ENCODE assay signal across 18 mouse cellular contexts in the genomic region with DNA sequence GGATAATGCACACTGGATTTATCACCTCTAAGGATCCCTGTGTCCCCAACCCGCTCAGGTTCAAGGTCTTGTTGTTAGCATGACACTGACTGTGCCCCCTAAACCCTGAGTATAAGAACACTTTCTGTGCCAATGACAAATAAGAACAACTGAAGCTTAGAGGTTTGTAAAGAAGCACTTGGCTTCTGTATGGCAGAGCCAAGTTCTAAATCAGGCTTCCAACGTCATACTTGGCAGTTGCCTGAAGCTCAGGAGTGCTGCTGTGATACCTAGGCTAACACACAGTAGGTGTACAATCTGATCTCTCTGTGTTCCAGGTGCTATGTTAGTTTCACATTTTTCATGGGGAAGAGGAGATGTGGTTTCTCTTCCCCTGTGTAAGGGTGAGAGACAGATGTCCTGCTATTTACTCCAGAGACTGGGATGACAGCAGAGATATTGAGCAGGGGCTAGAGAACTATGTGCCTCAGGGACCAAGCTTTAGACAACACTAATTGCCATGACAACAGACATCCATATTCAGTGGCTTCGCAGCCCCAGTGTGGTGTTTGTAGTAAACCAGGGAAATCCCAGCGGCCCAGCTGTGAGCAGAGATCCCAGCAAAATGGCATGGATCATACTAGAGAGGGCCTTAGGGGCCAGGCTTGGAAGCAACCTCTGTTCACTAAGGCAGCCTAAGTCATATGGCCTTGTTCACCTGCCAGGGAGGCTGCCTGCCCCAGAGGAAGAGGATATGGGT.
DNase-seq lines count a peak whose midpoint lies in the region; ATAC-seq lines count a peak whose summit lies in the region.
"Had no signal": no experiment of that assay in that cellular context is flagged by ENCODE, and none has a peak within 500 bp of the region (broad histone marks: within the 10 kb centered on the region; RNA-seq: fewer than 3 reads in every experiment).

No protein-coding gene starts in this region.

- no peak overlapping the region for H3K9ac ChIP-seq in forebrain, embryonic 14.5 days (ENCODE audit: low read length)
- H3K9ac ChIP-seq in forebrain, embryonic 12.5 days = no peak overlapping the region
- H3K9ac ChIP-seq in neural tube, embryonic 14.5 days (replicated peaks; ENCODE audit: low read depth, low read length) = no peak overlapping the region
- H3K9ac ChIP-seq: embryonic facial prominence, embryonic 15.5 days; intestine, embryonic 15.5 days; limb, embryonic 12.5 days; lung, embryonic 15.5 days had no signal

- H3K4me2 ChIP-seq in forebrain, embryonic 14.5 days (ENCODE audit: low read length) = no peak overlapping the region
- H3K4me2 ChIP-seq in forebrain, embryonic 12.5 days = no peak overlapping the region
- H3K4me2 ChIP-seq in neural tube, embryonic 14.5 days (ENCODE audit: low read depth, low read length) = no peak overlapping the region
- H3K4me2 ChIP-seq: embryonic facial prominence, embryonic 15.5 days; intestine, embryonic 15.5 days; limb, embryonic 12.5 days; lung, embryonic 15.5 days had no signal

- 65% methylated on average over 4 of the region's 4 CpGs for WGBS in forebrain, embryonic 14.5 days
- WGBS in forebrain, embryonic 12.5 days = 76% methylated on average over 4 of the region's 4 CpGs
- WGBS in neural tube, embryonic 14.5 days = 39% methylated on average over 4 of the region's 4 CpGs

- no peaks in the 10 kb centered on the region for H3K4me1 ChIP-seq in forebrain, embryonic 14.5 days (ENCODE audit: control insufficient read depth, insufficient read depth, low read length)
- peaks cover 9% of the 10 kb centered on the region; the same call in 1 of the 2 replicates for H3K4me1 ChIP-seq in forebrain, embryonic 12.5 days
- no peaks in the 10 kb centered on the region for H3K4me1 ChIP-seq in neural tube, embryonic 14.5 days (ENCODE audit: control insufficient read depth, insufficient read depth, low read length)
- H3K4me1 ChIP-seq: embryonic facial prominence, embryonic 15.5 days; lung, embryonic 15.5 days had no signal

- no peak overlapping the region for H3K4me3 ChIP-seq in forebrain, embryonic 14.5 days (ENCODE audit: low read depth, low read length)
- no peak overlapping the region for H3K4me3 ChIP-seq in forebrain, embryonic 12.5 days (replicated peaks)
- H3K4me3 ChIP-seq in neural tube, embryonic 14.5 days (ENCODE audit: low read depth, low read length) = no peak overlapping the region
- H3K4me3 ChIP-seq: embryonic facial prominence, embryonic 15.5 days; intestine, embryonic 15.5 days; limb, embryonic 12.5 days; lung, embryonic 15.5 days had no signal

- no peaks in the 10 kb centered on the region for H3K27me3 ChIP-seq in forebrain, embryonic 14.5 days (replicated peaks; ENCODE audit: control insufficient read depth, insufficient read depth, low read length)
- no peaks in the 10 kb centered on the region for H3K27me3 ChIP-seq in forebrain, embryonic 12.5 days
- no peaks in the 10 kb centered on the region for H3K27me3 ChIP-seq in neural tube, embryonic 14.5 days (ENCODE audit: control insufficient read depth, insufficient read depth, low read length)
- H3K27me3 ChIP-seq: embryonic facial prominence, embryonic 15.5 days; intestine, embryonic 15.5 days; lung, embryonic 15.5 days had no signal

- DNase-seq in forebrain, embryonic 14.5 days (ENCODE audit: low spot score) = peak; percentile 13
- DNase-seq in retina, postnatal 1 day = peak; percentile 21
- no peak for DNase-seq in retina, embryonic 14.5 days (ENCODE audit: low spot score)
- peak; percentile 63 for DNase-seq in mesoderm, embryonic 11.5 days (ENCODE audit: low read depth, low spot score)
- no peak for DNase-seq in adrenal gland, postnatal 14 days
- DNase-seq in cerebellum, postnatal 4 days (ENCODE audit: low spot score in 2 of 2) = no peak
- DNase-seq: B cell, adult 2 months; cerebellum, adult 18-20 months; kidney, postnatal 14 days; thymus, postnatal 36 days had no signal

- H3K27ac ChIP-seq in forebrain, embryonic 14.5 days (ENCODE audit: low read depth, low read length) = no peak overlapping the region
- H3K27ac ChIP-seq in forebrain, embryonic 12.5 days = no peak overlapping the region
- H3K27ac ChIP-seq in neural tube, embryonic 14.5 days (ENCODE audit: low read depth, low read length) = no peak overlapping the region
- H3K27ac ChIP-seq: embryonic facial prominence, embryonic 15.5 days; intestine, embryonic 15.5 days; limb, embryonic 12.5 days; lung, embryonic 15.5 days; stomach, postnatal 0 days had no signal

- H3K9me3 ChIP-seq in forebrain, embryonic 14.5 days (replicated peaks; ENCODE audit: control insufficient read depth, low read length) = no peaks in the 10 kb centered on the region
- H3K9me3 ChIP-seq in forebrain, embryonic 12.5 days = no peaks in the 10 kb centered on the region
- H3K9me3 ChIP-seq in neural tube, embryonic 14.5 days (ENCODE audit: control insufficient read depth, low read length) = no peaks in the 10 kb centered on the region
- H3K9me3 ChIP-seq: embryonic facial prominence, embryonic 15.5 days; intestine, embryonic 15.5 days; limb, embryonic 12.5 days; lung, embryonic 15.5 days had no signal

- no peaks in the 10 kb centered on the region for H3K36me3 ChIP-seq in forebrain, embryonic 14.5 days (ENCODE audit: control insufficient read depth, insufficient read depth, low read length)
- H3K36me3 ChIP-seq in forebrain, embryonic 12.5 days (replicated peaks) = no peaks in the 10 kb centered on the region
- no peaks in the 10 kb centered on the region for H3K36me3 ChIP-seq in neural tube, embryonic 14.5 days (ENCODE audit: control insufficient read depth, insufficient read depth, low read length)
- H3K36me3 ChIP-seq: embryonic facial prominence, embryonic 15.5 days; G1E; intestine, embryonic 15.5 days; limb, embryonic 12.5 days; lung, embryonic 15.5 days had no signal

- ATAC-seq in forebrain, embryonic 14.5 days = peak; percentile 26; the same call in 1 of the 2 replicates
- no peak; the same call in 1 of the 2 replicates for ATAC-seq in forebrain, embryonic 12.5 days (ENCODE audit: low FRiP score)
- peak; percentile 42; the same call in 1 of the 2 replicates for ATAC-seq in neural tube, embryonic 14.5 days (ENCODE audit: low read depth)
- ATAC-seq: intestine, embryonic 15.5 days had no signal

Comparison
In these comparisons a context has a peak if more than half of its experiments do, and no peak if none do; other contexts are left out.
1. DNase-seq: peak in forebrain, embryonic 14.5 days (single experiment), retina, postnatal 1 day (single experiment) and mesoderm, embryonic 11.5 days (single experiment); none in retina, embryonic 14.5 days (single experiment), adrenal gland, postnatal 14 days (single experiment) and cerebellum, postnatal 4 days (0 of 2).